Mouse (Mus musculus) CH12.LX (cell line): ENCODE results near the gene Dlgap1.

ENCODE experiments used
- CTCF ChIP-seq, 2 experiments: IDR thresholded peaks in 1 of 2; conservative IDR thresholded peaks in 1 of 2; 2 replicates each; pipeline ENCODE4 v1.5.1; 2011 to 2012; ENCODE audit warnings: low read depth in 2 of 2, low read length in 2 of 2, improper control_type of control experiment in 1 of 2, inconsistent platforms in 1 of 2, mild to moderate bottlenecking in 1 of 2, moderate library complexity in 1 of 2
- POLR2A ChIP-seq: IDR thresholded peaks from 2 replicates; pipeline ENCODE4 v1.6.1; 2011; ENCODE audit warnings: low read depth, mild to moderate bottlenecking, improper control_type of control experiment, low read length
- RAD21 ChIP-seq: IDR thresholded peaks from 2 replicates; pipeline ENCODE4 v1.6.1; 2011; ENCODE audit warnings: low read depth, mild to moderate bottlenecking, low read length, improper control_type of control experiment, moderate library complexity

DNA sequence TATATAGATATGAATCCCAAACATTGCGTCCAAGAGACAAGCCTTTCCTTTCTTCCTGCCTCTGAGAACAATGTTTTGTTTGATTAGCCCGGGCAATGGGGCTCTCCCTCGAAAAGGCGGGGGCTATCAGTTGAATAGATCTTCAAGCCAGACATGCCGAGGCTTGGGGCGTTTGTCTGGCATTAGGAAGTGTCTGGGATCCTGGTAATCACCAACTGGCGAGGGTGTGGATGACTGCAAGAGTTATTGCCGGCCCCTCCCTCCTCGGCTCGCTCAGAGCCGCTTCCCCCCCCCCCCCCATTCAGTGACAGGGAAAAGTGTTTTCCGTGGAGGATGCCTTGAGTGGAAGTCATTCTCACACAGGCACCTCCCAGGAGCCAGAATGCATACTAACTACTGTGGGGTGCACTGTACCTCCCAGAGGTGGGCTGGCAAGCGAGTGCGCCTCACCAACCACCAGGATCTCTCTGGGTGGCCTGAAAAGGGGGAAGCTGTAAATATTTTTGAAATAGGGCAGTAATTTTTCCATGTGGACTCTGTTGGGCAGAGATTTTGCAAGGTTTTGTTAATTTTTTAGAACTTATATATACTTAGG is 786.9 kb downstream of the Dlgap1 start:
- no peak for TF ChIP-seq RAD21
- no peak for TF ChIP-seq POLR2A
- no peak for TF ChIP-seq CTCF (conservative IDR thresholded peaks at IDR 0.05 in 1 of 2, IDR thresholded peaks at IDR 0.05 in 1 of 2; ENCODE audit: low read depth in 2 of 2, low read length in 2 of 2)
